ENCODE assay signal across 8 mouse cellular contexts in genomic region chr19:46326756-46327305, GRCm38 (mm10). TPM values are rescaled to one million over a fixed set of nuclear protein-coding genes. Genes with fewer than 3 reads are reported as not detected.
DNase-seq lines count a peak whose midpoint lies in the region; ATAC-seq and TF ChIP-seq lines count a peak whose summit lies in the region.

TSS of gene Psd (minus strand) at chr19:46327156.

- under 1% methylated on average over 35 of the region's 35 CpGs for WGBS in forebrain, embryonic 16.5 days
- WGBS in liver, embryonic 11.5 days = 1% methylated on average over 35 of the region's 35 CpGs

- peak; percentile 66 to 75 for DNase-seq in left cerebral cortex, adult 18-20 months (ENCODE audit: low spot score in 2 of 2)
- DNase-seq in left cerebral cortex, adult 11 months (ENCODE audit: low spot score) = no peak
- DNase-seq in brain, embryonic 14.5 days (ENCODE audit: low read depth) = peak; percentile 91
- peak; percentile 49 for DNase-seq in kidney, adult 9 months
- no peak for DNase-seq in liver, embryonic 11.5 days (ENCODE audit: low spot score)
- peak; percentile 70 for DNase-seq in neural tube, embryonic 10.5 days (ENCODE audit: extremely low spot score, low spot score)
- no peak for DNase-seq in c-Kit-positive CD71-positive TER-119-positive erythroid progenitor cells, embryonic 14.5 days (ENCODE audit: low spot score)

- TF ChIP-seq POLR2A in brain, embryonic 14.5 days (IDR thresholded peaks at IDR 0.05; ENCODE audit: borderline replicate concordance, extremely low read depth, insufficient read depth, insufficient read length, poor library complexity, severe bottlenecking) = peak; percentile 21; the same call in 1 of the 2 replicates

- H3K4me1 ChIP-seq in forebrain, embryonic 16.5 days (replicated peaks; ENCODE audit: control insufficient read depth, insufficient read depth, low read length) = peaks cover 67% of the 10 kb centered on the region
- peaks cover 26% of the 10 kb centered on the region for H3K4me1 ChIP-seq in liver, embryonic 11.5 days (replicated peaks; ENCODE audit: control insufficient read depth, insufficient read depth, low read length)

- H3K4me3 ChIP-seq in forebrain, embryonic 16.5 days (replicated peaks; ENCODE audit: low read length) = peak within 1 kb of the TSS; percentile 77
- peak within 1 kb of the TSS; percentile 72 for H3K4me3 ChIP-seq in liver, embryonic 11.5 days (ENCODE audit: low read depth, low read length)

- ATAC-seq in forebrain, embryonic 16.5 days = no peak
- ATAC-seq in liver, embryonic 11.5 days (replicated peaks; ENCODE audit: low FRiP score) = no peak

- peak within 1 kb of the TSS; percentile 99 for H3K4me2 ChIP-seq in forebrain, embryonic 16.5 days (ENCODE audit: low read length)
- peak within 1 kb of the TSS; percentile 100 for H3K4me2 ChIP-seq in liver, embryonic 11.5 days

- H3K36me3 ChIP-seq in forebrain, embryonic 16.5 days (ENCODE audit: control insufficient read depth, insufficient read depth) = peaks cover 9% of the 10 kb centered on the region
- peaks cover 4% of the 10 kb centered on the region; the same call in 1 of the 2 replicates for H3K36me3 ChIP-seq in liver, embryonic 11.5 days (ENCODE audit: control insufficient read depth, insufficient read depth, low read length)

- TF ChIP-seq CTCF in brain, embryonic 14.5 days (IDR thresholded peaks at IDR 0.05; ENCODE audit: borderline replicate concordance, extremely low read depth, insufficient read depth, insufficient read length) = no peak

- H3K27me3 ChIP-seq in forebrain, embryonic 16.5 days (replicated peaks; ENCODE audit: control insufficient read depth, insufficient read depth, low read length) = no peaks in the 10 kb centered on the region
- H3K27me3 ChIP-seq in liver, embryonic 11.5 days (replicated peaks; ENCODE audit: control insufficient read depth, insufficient read depth, low read length) = peaks cover 62% of the 10 kb centered on the region

- H3K27ac ChIP-seq in forebrain, embryonic 16.5 days (ENCODE audit: low read length) = peak within 1 kb of the TSS; percentile 98
- H3K27ac ChIP-seq in liver, embryonic 11.5 days (ENCODE audit: low read depth, low read length) = peak within 1 kb of the TSS; percentile 49; the same call in 1 of the 2 replicates

- peak within 1 kb of the TSS; percentile 73 for H3K9ac ChIP-seq in forebrain, embryonic 16.5 days (replicated peaks; ENCODE audit: low read depth, low read length)
- H3K9ac ChIP-seq in liver, embryonic 11.5 days (ENCODE audit: low read depth, low read length) = peak within 1 kb of the TSS; percentile 63; the same call in 1 of the 2 replicates

- H3K9me3 ChIP-seq in forebrain, embryonic 16.5 days (ENCODE audit: control insufficient read depth, low read length) = no peaks in the 10 kb centered on the region
- H3K9me3 ChIP-seq in liver, embryonic 11.5 days (ENCODE audit: control insufficient read depth, low read length) = no peaks in the 10 kb centered on the region

RNA-seq across cellular contexts. Expression of gene Psd, which starts in this region (rescaled TPM):
- 100 to 1,000 TPM; 612 to 681 TPM for total RNA-seq in left cerebral cortex, adult 18-20 months (2021)
- 292 and 297 TPM in 2 replicates for polyA plus RNA-seq in brain, embryonic 14.5 days (2012; rRNA removed)
- polyA plus RNA-seq in forebrain, embryonic 16.5 days (2015; fragmentation: Nextera tagmentation; extraction: Ambion mirVana) = 74.1 and 89.8 TPM in 2 replicates
- 11.9 and 12.4 TPM in 2 replicates for polyA plus RNA-seq in liver, embryonic 11.5 days (2014; fragmentation: Nextera tagmentation; extraction: Ambion mirVana)

Comparison
In these comparisons a context has a peak if more than half of its experiments do, and no peak if none do; other contexts are left out.
1. DNase-seq: peak in left cerebral cortex, adult 18-20 months (2 of 2), brain, embryonic 14.5 days (single experiment), kidney, adult 9 months (single experiment) and neural tube, embryonic 10.5 days (single experiment); none in left cerebral cortex, adult 11 months (single experiment), liver, embryonic 11.5 days (single experiment) and c-Kit-positive CD71-positive TER-119-positive erythroid progenitor cells, embryonic 14.5 days (single experiment).